Mouse (Mus musculus) liver, postnatal 0 days (tissue): ENCODE measurements around the gene Dnaic1. TPM values are rescaled to one million over a fixed set of nuclear protein-coding genes. Genes with fewer than 3 reads are reported as not detected.

ENCODE experiments used
- ATAC-seq: fragments of 200-750 bp; cut with Nextera tagmentation; 2 replicates; pipeline ENCODE4 v1.8.0; 2017; ENCODE audit warnings: mild to moderate bottlenecking, moderate library complexity
- DNase-seq: peaks from one replicate; pipeline ENCODE4 v3.0.0-alpha.2; 2016
- H3K27ac ChIP-seq: fragments of 300-500 bp; sonication (generic); 2 replicates; pipeline ENCODE4 v1.5.1; 2014; ENCODE audit warnings: antibody characterized with exemption, moderate library complexity, mild to moderate bottlenecking, low read depth
- H3K27me3 ChIP-seq: fragments of 300-500 bp; sonication (generic); 2 replicates; pipeline ENCODE4 v1.6.1; 2014; ENCODE audit warnings: low read length, control low read depth, mixed read lengths; ENCODE audit not compliant: insufficient read depth
- H3K36me3 ChIP-seq: fragments of 300-500 bp; sonication (generic); replicated peaks from 2 replicates; pipeline ENCODE4 v1.6.1; 2014; ENCODE audit warnings: mild to moderate bottlenecking, control low read depth, low read length, moderate library complexity, mixed read lengths; ENCODE audit not compliant: insufficient read depth
- H3K4me1 ChIP-seq: fragments of 300-500 bp; sonication (generic); 2 replicates; pipeline ENCODE4 v1.6.1; 2014; ENCODE audit warnings: antibody characterized with exemption, mild to moderate bottlenecking, control low read depth; ENCODE audit not compliant: insufficient read depth
- H3K4me2 ChIP-seq: fragments of 300-500 bp; sonication (generic); 2 replicates; pipeline ENCODE4 v1.6.1; 2014; ENCODE audit warnings: low read depth, mild to moderate bottlenecking, low read length, moderate library complexity, mixed read lengths
- H3K4me3 ChIP-seq: fragments of 300-500 bp; sonication (generic); 2 replicates; pipeline ENCODE4 v1.5.1; 2014; ENCODE audit warnings: low read depth, low read length
- H3K9ac ChIP-seq: fragments of 300-500 bp; sonication (generic); replicated peaks from 2 replicates; pipeline ENCODE4 v1.6.1; 2014; ENCODE audit warnings: mild to moderate bottlenecking, moderate library complexity
- H3K9me3 ChIP-seq: fragments of 300-500 bp; sonication (generic); 2 replicates; pipeline ENCODE4 v1.6.1; 2016; ENCODE audit warnings: mild to moderate bottlenecking, control low read depth, low read length, mixed read lengths
- CTCF ChIP-seq: sonication (generic); IDR thresholded peaks from 2 replicates; pipeline ENCODE4 v1.5.1; 2016; ENCODE audit warnings: antibody characterized with exemption, low read depth
- EP300 ChIP-seq: IDR thresholded peaks from 2 replicates; pipeline ENCODE4 v1.6.1; 2016; ENCODE audit warnings: antibody characterized with exemption, low read depth, mild to moderate bottlenecking
- WGBS: fragments of 180-500 bp; shearing (Covaris S2); extraction: QIAGEN DNeasy Blood & Tissue Kit; methylation state at CpG from one replicate; pipeline ENCODE4 v1.1.7; 2014; ENCODE audit not compliant: insufficient replicate concordance; 5-methylcytosine and 5-hydroxymethylcytosine counted together
- polyA plus RNA-seq: library from polyadenylated mRNA; unstranded; fragments of >200 nt; fragmentation: Nextera tagmentation; extraction: Ambion mirVana; gene quantifications from 2 replicates; pipeline ENCODE4 v1.2.1, GENCODE M21; 2015

Gene Dnaic1
- polyA plus RNA-seq, 1 experiment from 2014 or later = 14.2 TPM

DNA sequence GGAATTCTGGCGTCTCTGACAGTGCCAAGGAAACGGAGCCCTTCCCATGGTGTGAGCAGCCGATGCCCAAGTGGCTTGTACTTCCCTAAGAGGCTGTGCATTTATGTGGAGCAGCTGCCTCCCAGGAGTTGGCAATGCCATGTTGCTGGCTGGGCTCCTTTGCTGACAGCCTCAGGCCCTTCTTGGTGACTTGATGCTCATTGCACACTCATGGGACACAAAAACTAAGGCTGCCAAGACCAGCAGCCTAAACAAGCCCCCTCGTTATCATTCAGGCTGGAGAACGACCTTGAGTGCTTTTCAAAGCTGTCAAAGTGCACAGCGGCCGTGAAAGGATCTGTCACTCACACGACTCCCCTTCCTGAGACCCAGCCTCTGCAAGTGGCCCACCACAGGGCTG, 42.6 kb downstream of the Dnaic1 start:
- H3K9me3 ChIP-seq = no peaks in the 10 kb centered on the region
- no peak overlapping the region for H3K27ac ChIP-seq
- H3K36me3 ChIP-seq = no peaks in the 10 kb centered on the region
- ATAC-seq (no peak), DNase-seq (no peak)
- H3K4me3 ChIP-seq = no peak overlapping the region
- 0 out of 2 replicates have a peak, but pooled peaks cover 2% of the 10 kb centered on the region for H3K27me3 ChIP-seq
- H3K4me1 ChIP-seq = no peaks in the 10 kb centered on the region
- no peak overlapping the region for H3K9ac ChIP-seq
- no peak for TF ChIP-seq CTCF
- no peak for TF ChIP-seq EP300
- H3K4me2 ChIP-seq = no peak overlapping the region
- WGBS = 56% methylated on average over 8 of the region's 8 CpGs

DNA sequence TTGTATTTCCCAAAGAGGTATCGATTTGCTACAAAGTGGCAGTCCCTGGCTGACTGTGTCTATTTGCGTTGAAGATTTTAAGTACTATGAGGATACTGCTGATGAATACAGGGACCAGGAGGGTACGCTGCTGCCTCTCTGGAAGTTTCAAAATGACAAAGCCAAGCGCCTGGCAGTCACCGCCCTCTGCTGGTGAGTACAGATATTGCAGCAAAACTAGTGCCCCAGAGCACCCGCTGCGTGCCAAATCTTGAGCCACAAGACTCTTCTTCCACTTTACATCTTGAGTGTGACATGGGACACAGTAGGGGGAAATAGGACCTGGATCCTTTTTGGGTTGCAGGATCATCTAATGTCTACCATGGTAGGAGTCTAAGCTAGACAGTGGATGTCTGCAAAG, 44.6 kb downstream of the Dnaic1 start:
- Histone ChIP-seq H3K36me3 (no peaks in the 10 kb centered on the region), H3K27ac (no peak overlapping the region), H3K4me1 (no peaks in the 10 kb centered on the region), H3K27me3 (peaks cover 2% of the 10 kb centered on the region; the same call in 1 of the 2 replicates), H3K9ac (no peak overlapping the region), H3K4me3 (no peak overlapping the region), H3K4me2 (no peak overlapping the region), H3K9me3 (no peaks in the 10 kb centered on the region)
- peak; percentile 92 for TF ChIP-seq CTCF
- TF ChIP-seq EP300 = no peak
- DNase-seq (peak; percentile 76), ATAC-seq (peak; percentile 36; the same call in 1 of the 2 replicates)
- 7% methylated on average over 7 of the region's 7 CpGs for WGBS

DNA sequence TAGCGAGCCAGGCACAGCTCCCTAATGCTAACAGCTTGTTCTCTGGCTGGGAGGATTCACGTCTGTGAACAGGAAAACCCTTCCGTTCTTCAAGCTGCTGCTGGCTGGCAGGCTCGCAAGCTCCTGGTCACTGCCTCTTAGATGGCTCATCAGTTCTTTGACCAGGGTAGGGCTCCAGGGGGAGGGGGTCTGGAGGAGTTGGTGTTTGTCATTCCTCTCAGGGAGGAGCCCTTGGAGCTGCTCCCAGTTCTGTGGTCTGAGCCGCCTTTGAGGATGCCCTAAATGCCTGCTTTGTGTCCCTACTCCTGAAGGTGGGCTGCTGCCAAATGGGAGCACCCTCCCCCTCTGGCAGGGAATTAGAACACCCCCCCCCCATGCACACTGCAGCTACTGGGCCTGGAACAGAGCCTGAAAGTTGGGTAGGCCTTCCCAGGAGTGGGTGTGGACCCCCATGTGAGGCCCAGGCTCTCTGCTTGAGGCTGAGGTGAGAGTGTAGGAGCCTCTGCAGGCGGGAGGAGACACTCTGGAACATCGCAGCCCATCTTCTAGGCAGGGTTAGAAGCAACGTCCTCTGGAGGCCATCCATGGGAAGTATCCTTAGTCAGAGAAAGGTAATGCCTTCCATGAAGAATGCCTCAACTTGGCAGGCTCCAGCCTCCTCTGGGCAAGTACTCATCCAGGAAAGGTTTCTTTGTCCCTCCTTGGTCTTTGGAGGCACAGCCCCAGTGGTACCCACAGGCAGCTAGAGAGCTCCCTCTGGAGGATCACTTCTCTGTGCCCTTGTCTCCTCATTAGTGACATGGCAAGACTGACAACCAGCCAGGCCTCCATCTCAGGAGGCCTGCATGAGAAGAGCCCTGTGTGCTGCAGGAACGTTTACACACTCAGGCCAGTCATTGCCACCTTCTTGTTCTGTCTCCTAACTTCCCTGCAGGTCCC, 46.4 kb downstream of the Dnaic1 start:
- DNase-seq (no peak), ATAC-seq (no peak)
- no peaks in the 10 kb centered on the region for H3K36me3 ChIP-seq
- H3K9ac ChIP-seq = no peak overlapping the region
- no peak overlapping the region for H3K4me2 ChIP-seq
- H3K27ac ChIP-seq = no peak overlapping the region
- peaks cover 2% of the 10 kb centered on the region; the same call in 1 of the 2 replicates for H3K27me3 ChIP-seq
- H3K4me1 ChIP-seq = no peaks in the 10 kb centered on the region
- no peak overlapping the region for H3K4me3 ChIP-seq
- 59% methylated on average over 9 of the region's 9 CpGs for WGBS
- peak; percentile 12; the same call in 1 of the 2 replicates for TF ChIP-seq CTCF
- TF ChIP-seq EP300 = no peak
- H3K9me3 ChIP-seq = no peaks in the 10 kb centered on the region

DNA sequence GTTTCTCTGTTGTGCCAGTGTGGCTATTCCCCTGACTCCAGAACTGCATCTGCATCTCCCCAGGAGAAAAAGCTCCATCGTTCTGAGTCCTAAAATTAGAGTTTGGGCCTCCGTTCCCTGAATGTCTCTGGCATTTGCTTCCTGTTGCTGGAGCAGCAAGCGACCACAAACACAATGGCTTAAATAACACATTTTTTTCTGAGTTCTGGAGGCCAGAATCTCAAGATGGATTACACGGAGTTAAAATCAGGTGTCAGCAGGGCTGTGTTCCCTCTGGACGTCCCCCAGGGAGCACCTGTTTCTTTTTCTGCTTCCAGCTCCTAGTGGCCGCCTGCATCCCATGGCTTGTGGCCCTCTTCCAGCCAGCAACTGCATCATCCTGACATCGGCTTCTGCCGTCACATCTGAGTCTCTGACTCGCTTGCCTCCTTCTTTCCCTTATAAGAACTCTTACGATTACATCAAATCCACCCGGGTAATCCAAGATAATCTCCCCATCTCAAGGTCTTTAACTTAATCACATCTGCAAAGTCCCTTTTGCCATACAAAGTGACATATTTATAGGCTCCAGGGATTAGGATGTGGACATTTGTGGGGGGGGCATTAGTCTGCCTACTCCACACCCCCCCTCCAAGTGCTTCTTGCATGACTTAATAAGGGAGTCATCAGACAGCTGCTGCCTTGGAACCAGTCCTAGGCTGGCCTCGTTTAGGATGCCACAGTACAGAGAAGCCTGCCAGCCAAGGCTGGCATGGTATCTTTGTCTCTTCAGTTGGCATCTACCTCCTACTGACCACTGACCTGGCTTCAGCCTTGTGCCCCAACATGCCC, 49.6 kb downstream of the Dnaic1 start:
- Histone ChIP-seq H3K9ac (no peak overlapping the region), H3K4me2 (no peak overlapping the region), H3K36me3 (no peaks in the 10 kb centered on the region), H3K4me3 (no peak overlapping the region), H3K27ac (no peak overlapping the region), H3K4me1 (no peaks in the 10 kb centered on the region), H3K9me3 (no peaks in the 10 kb centered on the region), H3K27me3 (peaks cover 2% of the 10 kb centered on the region; the same call in 1 of the 2 replicates)
- ATAC-seq (no peak), DNase-seq (no peak)
- TF ChIP-seq EP300 = no peak
- TF ChIP-seq CTCF = no peak
- 63% methylated on average over 12 of the region's 12 CpGs for WGBS

DNA sequence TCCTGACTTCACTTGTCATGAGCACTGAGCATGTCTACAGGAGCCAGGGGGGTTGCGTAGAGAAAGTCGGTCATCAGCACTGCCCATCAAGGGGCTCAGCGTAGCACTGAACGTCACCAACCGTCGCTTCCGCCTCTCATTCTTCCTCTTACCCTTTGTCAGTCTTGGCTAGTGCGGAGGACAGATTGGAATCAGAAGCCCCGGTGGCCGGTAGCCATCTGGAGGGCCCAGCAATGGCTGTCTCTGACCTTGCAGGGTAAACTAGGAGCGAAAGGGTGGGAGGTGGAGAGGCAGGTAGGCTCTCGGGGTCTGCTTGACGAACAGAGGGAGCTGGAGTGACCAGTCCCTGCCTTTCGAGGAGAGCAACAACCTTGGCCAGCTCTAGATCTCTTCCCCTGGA, 52.5 kb downstream of the Dnaic1 start:
- Histone ChIP-seq H3K4me3 (no peak overlapping the region), H3K9ac (no peak overlapping the region), H3K4me2 (no peak overlapping the region), H3K36me3 (no peaks in the 10 kb centered on the region), H3K27ac (no peak overlapping the region), H3K27me3 (peaks cover 2% of the 10 kb centered on the region; the same call in 1 of the 2 replicates), H3K9me3 (no peaks in the 10 kb centered on the region), H3K4me1 (peaks cover 7% of the 10 kb centered on the region)
- 84% methylated on average over 14 of the region's 14 CpGs for WGBS
- ATAC-seq (no peak), DNase-seq (no peak)
- TF ChIP-seq EP300 (no peak), CTCF (no peak)
